Mouse (Mus musculus) CH12.LX (cell line): ENCODE data around the gene Wdr37.
"Not testable (repeated sequence)": the region's sequence is repeated elsewhere in the genome, so short reads cannot be mapped to it uniquely, and the experiment has no call there.

ENCODE experiments used
- CHD2 ChIP-seq: IDR thresholded peaks from 2 replicates; pipeline ENCODE4 v1.6.1; 2011; ENCODE audit warnings: low read length, improper control_type of control experiment
- CTCF ChIP-seq, 2 experiments: IDR thresholded peaks in 1 of 2; conservative IDR thresholded peaks in 1 of 2; 2 replicates each; pipeline ENCODE4 v1.5.1; 2011 to 2012; ENCODE audit warnings: low read depth in 2 of 2, low read length in 2 of 2, improper control_type of control experiment in 1 of 2, inconsistent platforms in 1 of 2, mild to moderate bottlenecking in 1 of 2, moderate library complexity in 1 of 2
- E2F4 ChIP-seq: IDR thresholded peaks from 2 replicates; pipeline ENCODE4 v1.6.1; 2011; ENCODE audit warnings: low read depth, low read length, improper control_type of control experiment; ENCODE audit not compliant: insufficient replicate concordance
- HCFC1 ChIP-seq: IDR thresholded peaks from 2 replicates; pipeline ENCODE4 v1.6.1; 2012; ENCODE audit warnings: low read depth, mild to moderate bottlenecking, inconsistent platforms, low read length, improper control_type of control experiment
- MAFK ChIP-seq: IDR thresholded peaks from 2 replicates; pipeline ENCODE4 v1.6.1; 2011; ENCODE audit warnings: low read length, improper control_type of control experiment; ENCODE audit not compliant: insufficient replicate concordance
- MYC ChIP-seq: IDR thresholded peaks from 2 replicates; pipeline ENCODE4 v1.6.1; 2011; ENCODE audit warnings: low read depth, mild to moderate bottlenecking, improper control_type of control experiment, low read length
- POLR2A ChIP-seq: IDR thresholded peaks from 2 replicates; pipeline ENCODE4 v1.6.1; 2011; ENCODE audit warnings: low read depth, mild to moderate bottlenecking, improper control_type of control experiment, low read length
- TBP ChIP-seq: conservative IDR thresholded peaks from 2 replicates; pipeline ENCODE4 v1.6.1; 2011; ENCODE audit warnings: low read depth, low read length, improper control_type of control experiment
- TCF12 ChIP-seq: IDR thresholded peaks from 2 replicates; pipeline ENCODE4 v1.6.1; 2014; ENCODE audit warnings: low read depth, mild to moderate bottlenecking, inconsistent platforms, low read length, improper control_type of control experiment
- UBTF ChIP-seq: IDR thresholded peaks from 2 replicates; pipeline ENCODE4 v1.6.1; 2012; ENCODE audit warnings: low read depth, mild to moderate bottlenecking, inconsistent platforms, low read length, improper control_type of control experiment, moderate library complexity
- ZC3H11A ChIP-seq: IDR thresholded peaks from 2 replicates; pipeline ENCODE4 v1.6.1; 2012; ENCODE audit warnings: low read depth, mild to moderate bottlenecking, inconsistent platforms, low read length, improper control_type of control experiment
- ZKSCAN1 ChIP-seq: IDR thresholded peaks from 2 replicates; pipeline ENCODE4 v1.6.1; 2012; ENCODE audit warnings: low read depth, inconsistent platforms, low read length, improper control_type of control experiment, borderline replicate concordance
- ZNF384 ChIP-seq: IDR thresholded peaks from 2 replicates; pipeline ENCODE4 v1.6.1; 2012; ENCODE audit warnings: low read depth, low read length, improper control_type of control experiment, inconsistent platforms

DNA sequence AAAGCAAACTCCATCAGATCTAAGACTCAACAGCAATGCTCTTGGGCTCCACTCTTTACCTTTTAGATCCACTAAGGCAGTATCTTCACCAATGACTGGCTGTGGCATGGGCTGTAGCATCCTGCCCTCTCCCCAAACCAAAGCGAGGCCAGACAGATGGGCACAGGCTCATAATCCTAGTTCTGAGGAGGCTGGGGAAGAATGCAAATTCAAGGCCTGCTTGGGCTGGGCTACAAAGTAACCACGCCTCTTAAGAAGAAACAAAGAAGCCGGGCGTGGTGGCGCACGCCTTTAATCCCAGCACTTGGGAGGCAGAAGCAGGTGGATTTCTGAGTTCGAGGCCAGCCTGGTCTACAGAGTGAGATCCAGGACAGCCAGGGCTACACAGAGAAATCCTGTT lies 29.9 kb downstream of the Wdr37 start:
- TF ChIP-seq MAFK; ZC3H11A; MYC; CHD2; ZNF384; UBTF; HCFC1; CTCF (conservative IDR thresholded peaks at IDR 0.05 in 1 of 2, IDR thresholded peaks at IDR 0.05 in 1 of 2; ENCODE audit: low read depth in 2 of 2, low read length in 2 of 2); TCF12; E2F4; ZKSCAN1; POLR2A; TBP: not testable (repeated sequence)
